In genomic region chr19:58742711-58743110, GRCm38 (mm10) we compare ENCODE assay signal across 30 mouse cellular contexts. TPM values are rescaled to one million over a fixed set of nuclear protein-coding genes. Genes with fewer than 3 reads are reported as not detected.
"Had no signal": no experiment of that assay in that cellular context is flagged by ENCODE, and none has a peak within 500 bp of the region (broad histone marks: within the 10 kb centered on the region; RNA-seq: fewer than 3 reads in every experiment).

No protein-coding gene starts in this region.

- H3K27ac ChIP-seq: heart, adult 2 months; heart, embryonic 13.5 days; heart, embryonic 15.5 days; hindbrain, embryonic 13.5 days; hindbrain, embryonic 15.5 days; hindbrain, postnatal 0 days; kidney, embryonic 15.5 days; kidney, postnatal 0 days; limb, embryonic 10.5 days; limb, embryonic 12.5 days; liver, embryonic 13.5 days had no signal

- H3K4me2 ChIP-seq: heart, embryonic 13.5 days; heart, embryonic 15.5 days; hindbrain, embryonic 13.5 days; hindbrain, embryonic 15.5 days; kidney, embryonic 15.5 days; limb, embryonic 12.5 days; liver, embryonic 11.5 days; liver, embryonic 13.5 days had no signal

- H3K4me3 ChIP-seq: heart, adult 2 months; heart, embryonic 13.5 days; heart, embryonic 15.5 days; hindbrain, embryonic 13.5 days; hindbrain, embryonic 15.5 days; kidney, embryonic 15.5 days; limb, embryonic 10.5 days; limb, embryonic 12.5 days; liver, embryonic 13.5 days had no signal

- DNase-seq: gastrocnemius, postnatal 14 days; gastrocnemius, postnatal 36 days; heart, adult 2 months; heart, postnatal 14 days; heart, postnatal 36 days; kidney, adult 11 months; kidney, adult 2 months; kidney, adult 9 months; kidney, postnatal 14 days; kidney, postnatal 36 days; layer of hippocampus, adult 9-11 months; layer of hippocampus, postnatal 36 days; liver; liver, embryonic 13.5 days had no signal

- H3K27me3 ChIP-seq: heart, embryonic 13.5 days; heart, embryonic 15.5 days; hindbrain, embryonic 13.5 days; hindbrain, embryonic 15.5 days; kidney, embryonic 15.5 days; limb, embryonic 12.5 days; liver, embryonic 13.5 days had no signal

- H3K9ac ChIP-seq: heart, embryonic 13.5 days; heart, embryonic 15.5 days; hindbrain, embryonic 13.5 days; hindbrain, embryonic 15.5 days; kidney, embryonic 15.5 days; limb, embryonic 12.5 days; liver, embryonic 13.5 days had no signal

- H3K9me3 ChIP-seq: heart, embryonic 13.5 days; heart, embryonic 15.5 days; hindbrain, embryonic 13.5 days; hindbrain, embryonic 15.5 days; kidney, embryonic 15.5 days; limb, embryonic 10.5 days; limb, embryonic 12.5 days; liver, embryonic 13.5 days had no signal

- ATAC-seq: hindbrain, postnatal 0 days had no signal

- H3K4me1 ChIP-seq: heart, embryonic 13.5 days; heart, embryonic 15.5 days; hindbrain, embryonic 13.5 days; hindbrain, embryonic 15.5 days; kidney, embryonic 15.5 days; limb, embryonic 12.5 days; liver, embryonic 13.5 days had no signal

- H3K36me3 ChIP-seq: heart, embryonic 13.5 days; heart, embryonic 15.5 days; hindbrain, embryonic 13.5 days; hindbrain, embryonic 15.5 days; kidney, embryonic 15.5 days; limb, embryonic 10.5 days; limb, embryonic 12.5 days; liver, embryonic 13.5 days had no signal

RNA-seq across cellular contexts. Expression of gene Pnliprp1, which starts 14.0 kb away (rescaled TPM):
- polyA plus RNA-seq: hindbrain, embryonic 11.5 days; hindbrain, postnatal 0 days; kidney, postnatal 0 days; limb, embryonic 12.5 days had no signal

RNA-seq across cellular contexts. Expression of gene Pnliprp2, which starts 16.8 kb away (rescaled TPM):
- polyA plus RNA-seq: heart, adult 2 months; heart, postnatal 0 days; hindbrain, embryonic 13.5 days; hindbrain, embryonic 15.5 days; hindbrain, postnatal 0 days; kidney, adult 2 months had no signal

RNA-seq across cellular contexts. Expression of gene 1700019N19Rik, which starts 51.5 kb away (rescaled TPM):
- polyA plus RNA-seq: heart, embryonic 13.5 days; heart, embryonic 15.5 days; heart, postnatal 0 days; hindbrain, embryonic 11.5 days; hindbrain, embryonic 13.5 days; hindbrain, embryonic 15.5 days; hindbrain, postnatal 0 days; intestine, embryonic 14.5 days; intestine, embryonic 16.5 days; kidney, embryonic 15.5 days; kidney, postnatal 0 days; large intestine, adult 2 months; limb, embryonic 10.5 days; limb, embryonic 12.5 days; limb, embryonic 14.5 days had no signal
